Mouse (Mus musculus): Measurements from ENCODE around the gene Tex2. TPM values are rescaled to one million over a fixed set of nuclear protein-coding genes. Genes with fewer than 3 reads are reported as not detected.
"Not testable (repeated sequence)": the region's sequence is repeated elsewhere in the genome, so short reads cannot be mapped to it uniquely, and the experiment has no call there.

Tex2 gene
- polyA plus RNA-seq, 1 experiment: 33.0 TPM

- 72% methylated on average over 2 of the region's 2 CpGs for WGBS
- Histone ChIP-seq H3K4me1 (ENCODE audit: control insufficient read depth, insufficient read depth, low read length) (peaks cover 10% of the 10 kb centered on the region), H3K36me3 (ENCODE audit: control insufficient read depth, insufficient read depth, low read length) (no peaks in the 10 kb centered on the region), H3K4me3 (ENCODE audit: insufficient read depth, low read depth, low read length) (no peak overlapping the region), H3K27me3 (replicated peaks; ENCODE audit: control insufficient read depth, insufficient read depth, low read length) (no peaks in the 10 kb centered on the region), H3K27ac (ENCODE audit: insufficient read depth, low read depth, low read length) (no peak overlapping the region)
- TF ChIP-seq CTCF (conservative IDR thresholded peaks at IDR 0.05; ENCODE audit: insufficient read depth, insufficient read length, low read depth, low read length) (no peak), POLR2A (IDR thresholded peaks at IDR 0.05; ENCODE audit: low read depth, low read length) (no peak)
- DNase-seq: no peak
These were observed 34.1 kb downstream of the Tex2 start for GRCm38 (mm10) chr11:106579146-106579545.

GRCm38 (mm10) chr11:106577624-106578355 is 35.4 kb downstream of the Tex2 start:
- not testable (repeated sequence) for DNase-seq; H3K4me3 ChIP-seq (ENCODE audit: insufficient read depth, low read depth, low read length); H3K27me3 ChIP-seq (replicated peaks; ENCODE audit: control insufficient read depth, insufficient read depth, low read length); H3K27ac ChIP-seq (ENCODE audit: insufficient read depth, low read depth, low read length); H3K36me3 ChIP-seq (ENCODE audit: control insufficient read depth, insufficient read depth, low read length)
- H3K4me1 ChIP-seq (ENCODE audit: control insufficient read depth, insufficient read depth, low read length): peaks cover 14% of the 10 kb centered on the region; the same call in 1 of the 2 replicates
- 95% methylated on average over 9 of the region's 10 CpGs for WGBS

DNA sequence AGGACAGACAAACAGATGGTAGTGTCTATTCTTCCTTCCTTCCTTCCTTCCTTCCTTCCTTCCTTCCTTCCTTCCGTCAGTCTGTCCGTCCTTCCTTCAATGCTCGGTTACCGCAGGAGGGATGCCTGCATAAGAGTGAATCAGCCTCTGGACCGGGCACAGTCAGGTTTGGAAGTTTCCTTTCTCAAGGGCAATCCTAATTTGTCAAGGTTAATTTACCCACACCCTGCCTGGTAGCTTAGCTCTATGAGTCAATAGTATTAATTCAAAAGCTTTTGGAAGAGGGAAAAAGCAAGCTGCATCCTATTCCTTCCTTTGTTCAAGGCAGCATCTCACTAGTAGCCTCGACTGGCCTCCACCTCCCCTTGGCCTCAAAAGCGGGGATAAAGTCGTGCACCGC is 38.8 kb downstream of the Tex2 start:
- DNase-seq: no peak
- TF ChIP-seq CTCF (conservative IDR thresholded peaks at IDR 0.05; ENCODE audit: insufficient read depth, insufficient read length, low read depth, low read length): no peak
- no peak for TF ChIP-seq POLR2A (IDR thresholded peaks at IDR 0.05; ENCODE audit: low read depth, low read length)
- H3K27ac ChIP-seq (ENCODE audit: insufficient read depth, low read depth, low read length): no peak overlapping the region
- 78% methylated on average over 9 of the region's 9 CpGs for WGBS
- no peak overlapping the region for H3K4me3 ChIP-seq (ENCODE audit: insufficient read depth, low read depth, low read length)
- H3K36me3 ChIP-seq (ENCODE audit: control insufficient read depth, insufficient read depth, low read length): no peaks in the 10 kb centered on the region
- H3K27me3 ChIP-seq (replicated peaks; ENCODE audit: control insufficient read depth, insufficient read depth, low read length): no peaks in the 10 kb centered on the region
- peaks cover 18% of the 10 kb centered on the region; the same call in 1 of the 2 replicates for H3K4me1 ChIP-seq (ENCODE audit: control insufficient read depth, insufficient read depth, low read length)

DNA sequence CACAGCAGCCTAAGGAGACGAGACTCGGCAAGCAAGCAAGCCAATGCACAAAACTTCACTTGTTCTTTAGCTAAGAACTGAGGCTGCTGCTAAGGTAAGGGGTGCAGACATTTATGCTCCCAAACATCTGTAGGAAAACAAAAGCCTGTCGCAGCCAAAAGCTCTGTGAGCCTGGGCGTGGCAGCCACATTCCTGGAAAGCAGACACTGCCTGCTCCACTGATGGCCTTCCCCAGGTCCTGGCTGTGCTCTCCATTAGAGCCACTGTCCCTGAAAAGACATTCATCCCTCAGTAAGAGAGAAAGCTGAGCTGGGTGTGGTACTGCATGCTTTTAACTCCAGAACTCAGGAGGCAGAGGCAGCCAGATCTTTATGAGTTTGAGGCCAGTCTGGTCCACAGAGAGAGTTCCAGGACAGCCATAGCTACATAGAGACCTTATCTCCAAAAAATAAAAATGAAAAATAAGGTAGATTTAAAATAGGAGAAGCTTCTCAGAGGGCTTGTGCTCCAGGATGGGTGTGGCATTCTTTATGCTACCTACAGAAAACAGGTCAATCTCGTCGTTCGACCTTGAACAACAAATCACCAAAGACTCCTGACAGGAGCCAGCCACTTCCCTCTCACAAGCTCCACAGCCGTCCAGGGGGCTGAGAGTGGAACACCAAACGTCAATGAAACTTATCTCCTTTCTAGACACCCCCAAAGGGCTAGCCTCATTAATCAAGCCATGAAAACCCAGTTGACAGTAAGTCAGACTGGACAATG is 39.6 kb downstream of the Tex2 start:
- TF ChIP-seq CTCF (conservative IDR thresholded peaks at IDR 0.05; ENCODE audit: insufficient read depth, insufficient read length, low read depth, low read length): no peak
- no peak for TF ChIP-seq POLR2A (IDR thresholded peaks at IDR 0.05; ENCODE audit: low read depth, low read length)
- no peaks in the 10 kb centered on the region for H3K27me3 ChIP-seq (replicated peaks; ENCODE audit: control insufficient read depth, insufficient read depth, low read length)
- H3K36me3 ChIP-seq (ENCODE audit: control insufficient read depth, insufficient read depth, low read length): no peaks in the 10 kb centered on the region
- 52% methylated on average over 9 of the region's 9 CpGs for WGBS
- no peak for DNase-seq
- H3K4me3 ChIP-seq (ENCODE audit: insufficient read depth, low read depth, low read length): no peak overlapping the region
- peaks cover 21% of the 10 kb centered on the region; the same call in 1 of the 2 replicates for H3K4me1 ChIP-seq (ENCODE audit: control insufficient read depth, insufficient read depth, low read length)
- 0 out of 2 replicates have a peak overlapping the region, but pooled peaks have one; percentile 7 for H3K27ac ChIP-seq (ENCODE audit: insufficient read depth, low read depth, low read length)

GRCm38 (mm10) chr11:106572958-106573357 is 40.3 kb downstream of the Tex2 start:
- H3K27ac ChIP-seq (ENCODE audit: insufficient read depth, low read depth, low read length): 0 out of 2 replicates have a peak overlapping the region, but pooled peaks have one; percentile 7
- WGBS: 58% methylated on average over 9 of the region's 9 CpGs
- H3K36me3 ChIP-seq (ENCODE audit: control insufficient read depth, insufficient read depth, low read length): no peaks in the 10 kb centered on the region
- H3K27me3 ChIP-seq (replicated peaks; ENCODE audit: control insufficient read depth, insufficient read depth, low read length): no peaks in the 10 kb centered on the region
- TF ChIP-seq CTCF (conservative IDR thresholded peaks at IDR 0.05; ENCODE audit: insufficient read depth, insufficient read length, low read depth, low read length) (no peak), POLR2A (IDR thresholded peaks at IDR 0.05; ENCODE audit: low read depth, low read length) (no peak)
- DNase-seq: no peak
- no peak overlapping the region for H3K4me3 ChIP-seq (ENCODE audit: insufficient read depth, low read depth, low read length)
- H3K4me1 ChIP-seq (ENCODE audit: control insufficient read depth, insufficient read depth, low read length): peaks cover 21% of the 10 kb centered on the region; the same call in 1 of the 2 replicates

DNA sequence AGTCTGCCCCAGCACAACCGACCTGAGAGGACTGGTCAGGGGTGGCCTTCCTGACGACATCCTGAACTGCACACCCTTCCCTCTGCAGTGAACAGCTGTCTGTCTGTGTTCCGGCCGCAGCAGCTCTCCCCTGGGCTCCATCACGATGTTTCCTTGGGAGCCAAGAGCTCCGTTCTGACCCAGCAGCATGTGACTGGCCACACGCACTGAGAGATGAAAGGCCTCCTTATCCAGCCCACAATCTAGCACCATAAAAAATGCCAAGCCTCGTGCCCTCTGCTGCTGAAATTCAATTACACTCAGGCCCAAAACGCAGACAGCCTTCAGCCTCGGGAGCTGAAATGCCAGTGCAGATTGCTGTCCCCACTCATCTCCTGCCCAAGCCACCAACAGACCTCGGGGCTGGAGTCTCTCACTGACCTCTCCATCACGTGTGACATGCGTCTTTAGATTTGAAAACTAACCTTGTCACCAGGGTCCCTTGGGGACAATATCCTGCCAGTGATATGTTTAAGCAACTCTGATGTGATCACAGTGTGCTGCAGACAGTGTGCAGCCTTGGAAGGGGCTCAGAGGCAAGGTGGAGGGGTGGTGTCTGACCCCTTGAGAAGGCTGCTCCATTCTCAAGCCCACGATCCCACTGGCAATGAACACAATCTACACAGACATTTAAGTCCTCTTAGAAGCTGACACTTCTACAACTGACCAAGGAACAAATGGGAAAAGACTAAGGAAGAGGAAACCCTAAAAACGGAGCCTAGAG is 41.0 kb downstream of the Tex2 start:
- H3K27me3 ChIP-seq (replicated peaks; ENCODE audit: control insufficient read depth, insufficient read depth, low read length): no peaks in the 10 kb centered on the region
- TF ChIP-seq POLR2A (IDR thresholded peaks at IDR 0.05; ENCODE audit: low read depth, low read length) (no peak), CTCF (conservative IDR thresholded peaks at IDR 0.05; ENCODE audit: insufficient read depth, insufficient read length, low read depth, low read length) (no peak)
- peak; percentile 58 for DNase-seq
- H3K4me1 ChIP-seq (ENCODE audit: control insufficient read depth, insufficient read depth, low read length): peaks cover 21% of the 10 kb centered on the region; the same call in 1 of the 2 replicates
- WGBS: 39% methylated on average over 15 of the region's 15 CpGs
- H3K36me3 ChIP-seq (ENCODE audit: control insufficient read depth, insufficient read depth, low read length): no peaks in the 10 kb centered on the region
- no peak overlapping the region for H3K27ac ChIP-seq (ENCODE audit: insufficient read depth, low read depth, low read length)
- no peak overlapping the region for H3K4me3 ChIP-seq (ENCODE audit: insufficient read depth, low read depth, low read length)
